Mouse (Mus musculus): ENCODE data around the gene Acap3. TPM values are rescaled to one million over a fixed set of nuclear protein-coding genes. Genes with fewer than 3 reads are reported as not detected.

The Acap3 gene
- total RNA-seq (2021) (10 to 100 TPM; 14.4 to 20.9 TPM), polyA plus RNA-seq (2012; rRNA removed) (29.0 and 29.3 TPM in 2 replicates)
- long read RNA-seq, partial matches to known transcripts: 1 of 21 reads
- long read RNA-seq, other reads (novel, unspliced or antisense): 20 of 21 reads

GRCm38 (mm10) chr4:155891551-155892001 is at the start of gene Acap3, which contains the start of gene Pusl1:
TSS of gene Acap3 (plus strand) at chr4:155891822.
TSS of gene Pusl1 (minus strand) at chr4:155891781.
- peak; percentile 98 for DNase-seq

DNA sequence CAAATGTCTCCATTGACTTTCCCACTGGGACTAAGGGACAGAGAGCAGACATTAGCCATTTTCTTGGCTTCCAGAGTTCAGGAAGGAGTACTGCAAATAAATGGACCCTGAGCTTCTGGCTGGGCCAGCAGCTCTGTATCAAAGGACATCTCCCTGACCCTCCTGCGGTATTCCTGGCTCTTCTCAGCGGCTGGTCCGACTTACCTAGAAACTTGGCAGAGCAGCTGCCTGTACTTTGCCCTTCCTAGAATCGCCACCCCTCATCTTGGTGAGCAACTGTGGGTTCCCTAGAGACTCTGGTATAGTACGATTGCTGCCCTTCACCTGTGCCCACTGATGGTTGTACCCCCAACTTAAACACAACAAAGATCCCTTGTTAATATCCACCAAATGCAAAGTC is 48.4 kb upstream of the Acap3 start:
- no peak for DNase-seq

DNA sequence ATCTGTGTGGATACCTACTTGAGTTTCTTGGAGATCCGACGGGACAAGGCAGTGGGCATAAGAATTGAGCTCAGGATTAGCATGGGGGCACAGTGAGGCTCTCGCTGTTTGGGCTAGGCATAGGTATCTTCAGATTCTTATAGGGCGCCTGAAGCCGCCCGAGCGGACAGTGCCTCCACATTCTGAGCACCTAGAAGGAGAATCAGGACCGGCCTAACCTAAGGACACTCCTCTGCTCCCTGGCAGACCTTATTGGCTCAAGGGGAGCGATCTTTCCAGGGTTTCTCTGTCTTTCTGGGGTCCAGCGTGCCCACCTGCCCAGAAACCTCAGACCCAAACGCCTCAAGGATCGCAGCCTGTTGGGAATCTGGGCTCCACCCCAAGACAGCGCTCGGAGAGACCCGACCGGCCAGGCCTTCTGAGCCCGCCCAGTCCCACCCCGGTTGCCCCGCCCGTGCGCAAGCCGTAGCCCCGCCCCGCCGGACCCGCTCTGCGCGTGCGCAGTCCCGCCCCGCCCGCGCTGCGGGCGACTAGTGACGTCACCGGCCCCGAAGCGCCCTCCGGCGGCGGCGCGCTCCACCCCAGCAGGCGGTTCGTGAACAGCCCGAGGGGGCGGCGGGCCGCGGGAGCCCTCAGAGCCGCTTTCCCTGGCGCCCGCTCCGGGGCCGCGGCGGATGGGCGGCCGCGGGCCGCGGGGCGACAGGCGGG is 44.6 kb upstream of the Acap3 start, which contains the start of gene Dvl1:
TSS of gene Dvl1 (plus strand) at position 532 of the 708 bp plus-strand sequence.
- DNase-seq: peak; percentile 98

DNA sequence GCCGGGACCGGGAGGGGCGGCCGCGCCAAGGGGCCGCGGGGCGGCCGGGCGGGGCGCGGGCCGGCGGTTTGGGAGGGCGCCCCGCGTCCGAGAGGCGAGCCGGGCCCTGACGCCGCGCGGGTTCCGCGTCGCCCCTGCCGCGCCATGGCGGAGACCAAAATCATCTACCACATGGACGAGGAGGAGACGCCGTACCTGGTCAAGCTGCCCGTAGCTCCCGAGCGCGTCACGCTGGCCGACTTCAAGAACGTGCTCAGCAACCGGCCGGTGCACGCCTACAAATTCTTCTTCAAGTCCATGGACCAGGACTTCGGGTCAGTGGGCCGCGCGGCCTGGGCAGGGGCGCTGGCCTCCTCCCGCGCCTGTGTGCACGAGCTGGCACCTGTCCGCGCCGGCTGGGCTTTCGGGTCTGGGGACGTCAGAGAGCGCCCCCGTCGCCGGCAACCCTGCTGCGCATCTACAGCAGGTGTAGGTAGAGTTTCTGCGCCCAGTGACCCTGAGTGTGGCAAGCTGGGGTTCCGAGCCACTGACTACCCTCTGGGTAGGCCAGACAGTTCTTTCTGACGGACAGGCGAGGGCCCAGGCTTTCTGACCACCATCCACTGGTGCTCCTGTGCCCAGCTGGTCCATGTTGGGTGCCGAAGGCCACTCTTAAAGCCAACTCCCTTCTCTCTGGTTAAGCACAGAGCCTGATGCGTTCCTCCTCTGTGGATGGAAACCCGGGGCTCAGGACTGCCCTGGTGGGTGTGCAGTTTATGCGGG is 43.9 kb upstream of the Acap3 start:
- DNase-seq: peak; percentile 54

GRCm38 (mm10) chr4:155848434-155849095 is 43.1 kb upstream of the Acap3 start:
- no peak for DNase-seq

GRCm38 (mm10) chr4:155849391-155849790 is 42.2 kb upstream of the Acap3 start:
- no peak for DNase-seq

- no peak for DNase-seq
Measured at GRCm38 (mm10) chr4:155849792-155850451, 41.7 kb upstream of the Acap3 start.

DNA sequence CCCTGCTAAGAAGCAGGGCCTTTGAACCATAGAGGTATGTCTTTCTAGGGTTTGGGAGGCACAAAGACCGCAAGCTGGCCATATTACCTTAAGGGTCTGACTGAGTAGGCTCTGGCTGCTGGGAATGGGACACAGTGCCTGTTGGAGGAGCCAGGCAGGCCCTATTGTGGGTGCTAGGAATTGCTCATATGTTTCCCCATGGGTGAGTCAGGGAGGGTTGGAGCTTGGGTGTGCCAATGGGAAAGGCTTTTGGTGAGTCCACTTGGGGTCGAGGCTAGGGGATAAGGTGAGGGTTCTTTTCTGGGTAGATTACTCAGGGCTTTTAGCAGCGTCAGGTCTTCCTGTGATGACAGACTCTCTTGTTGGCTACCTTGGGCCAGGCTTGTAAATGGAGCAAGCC is 40.3 kb upstream of the Acap3 start:
- peak; percentile 77 for DNase-seq

DNA sequence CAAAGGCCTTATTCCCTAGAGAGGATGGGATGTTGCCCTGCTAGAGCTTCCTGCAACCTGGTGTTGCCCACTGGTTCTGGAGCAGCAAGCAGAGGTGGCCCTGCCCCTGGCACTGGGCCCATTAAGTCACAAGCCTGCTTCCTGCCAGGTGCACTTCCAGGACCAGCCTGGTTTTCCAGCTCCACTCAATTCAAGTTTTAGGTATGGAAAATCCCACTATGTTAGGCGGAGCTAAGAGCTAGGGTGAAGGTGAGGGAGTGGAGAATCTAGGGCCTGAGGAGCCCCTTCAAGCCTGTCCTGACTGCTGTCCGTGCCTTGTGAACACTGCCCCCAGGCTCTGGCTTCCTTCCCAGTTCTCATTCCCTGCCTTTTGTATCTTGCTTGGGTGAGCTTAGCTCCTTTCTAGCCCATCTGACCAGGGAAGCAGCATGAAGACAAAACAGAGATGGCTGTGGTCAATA is 39.6 kb upstream of the Acap3 start:
- no peak for DNase-seq

- DNase-seq: no peak
Measured at GRCm38 (mm10) chr4:155853421-155853820, 38.2 kb upstream of the Acap3 start.

DNA sequence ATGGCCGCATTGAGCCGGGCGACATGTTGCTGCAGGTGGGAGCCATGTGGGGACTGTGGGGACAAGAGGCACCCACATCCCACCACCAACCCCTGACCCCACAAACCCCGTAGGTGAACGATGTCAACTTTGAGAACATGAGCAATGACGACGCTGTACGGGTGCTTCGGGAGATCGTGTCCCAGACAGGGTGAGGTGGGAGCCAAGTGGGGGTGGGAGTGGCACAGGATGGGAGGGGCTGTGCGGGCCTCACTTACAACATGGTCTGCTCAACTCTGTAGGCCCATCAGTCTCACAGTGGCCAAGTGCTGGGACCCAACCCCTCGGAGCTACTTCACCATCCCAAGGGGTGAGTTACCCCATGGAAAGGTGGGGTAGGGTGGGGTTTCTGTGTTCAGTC is 36.6 kb upstream of the Acap3 start:
- no peak for DNase-seq

DNA sequence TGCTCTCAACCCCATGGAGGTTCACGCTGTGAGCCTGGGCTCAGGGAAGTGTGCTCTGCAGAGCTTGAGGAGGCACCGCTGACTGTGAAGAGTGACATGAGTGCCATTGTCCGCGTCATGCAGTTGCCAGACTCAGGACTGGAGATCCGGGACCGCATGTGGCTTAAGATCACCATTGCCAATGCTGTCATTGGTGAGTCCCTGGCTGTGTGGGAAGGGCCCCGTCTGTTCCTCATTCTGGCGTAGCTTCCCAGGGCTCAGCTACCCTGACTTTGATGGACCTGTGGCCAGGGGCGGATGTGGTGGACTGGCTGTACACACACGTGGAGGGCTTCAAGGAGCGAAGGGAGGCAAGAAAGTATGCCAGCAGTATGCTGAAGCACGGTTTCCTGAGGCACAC is 35.6 kb upstream of the Acap3 start:
- DNase-seq: no peak

DNA sequence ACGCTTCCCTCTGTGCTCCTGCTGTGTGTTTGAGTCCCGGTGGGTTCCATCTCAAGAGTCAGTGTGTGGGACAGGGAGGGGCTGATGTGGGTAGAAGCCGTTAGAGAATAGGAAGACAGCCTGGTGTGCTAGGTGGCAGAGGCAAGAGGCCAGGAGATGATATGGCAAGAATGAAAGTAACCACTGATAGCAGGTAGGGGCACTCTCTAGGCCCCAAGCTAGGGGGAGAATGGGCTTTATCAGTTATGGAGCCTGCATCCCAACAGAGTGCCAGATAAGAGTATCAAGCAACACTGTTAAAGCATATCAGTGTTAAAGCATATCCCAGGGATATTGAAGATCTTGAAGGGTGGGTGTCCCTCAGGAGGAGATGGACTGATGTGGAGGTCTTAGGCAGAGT is 34.7 kb upstream of the Acap3 start:
- no peak for DNase-seq

DNA sequence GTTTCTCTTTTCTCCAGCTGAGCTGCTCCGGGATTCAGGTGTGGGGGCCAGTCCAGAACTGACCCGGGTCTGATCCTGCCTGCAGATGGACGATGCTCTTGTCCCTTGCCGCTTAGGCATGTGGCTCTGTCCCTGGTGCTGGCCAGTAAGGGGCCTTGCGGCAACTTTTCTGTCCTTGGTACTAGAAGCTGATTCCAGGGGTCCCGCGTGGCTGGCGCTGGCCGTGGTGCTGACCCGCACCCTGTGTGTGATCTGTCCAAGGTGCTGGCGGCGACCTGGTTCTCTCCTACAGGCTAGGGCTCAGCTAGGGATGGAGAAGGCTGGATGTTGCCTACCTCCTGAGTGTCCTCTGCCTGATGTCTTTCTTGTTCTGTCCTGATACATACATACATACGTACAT is 32.3 kb upstream of the Acap3 start:
- no peak for DNase-seq

DNA sequence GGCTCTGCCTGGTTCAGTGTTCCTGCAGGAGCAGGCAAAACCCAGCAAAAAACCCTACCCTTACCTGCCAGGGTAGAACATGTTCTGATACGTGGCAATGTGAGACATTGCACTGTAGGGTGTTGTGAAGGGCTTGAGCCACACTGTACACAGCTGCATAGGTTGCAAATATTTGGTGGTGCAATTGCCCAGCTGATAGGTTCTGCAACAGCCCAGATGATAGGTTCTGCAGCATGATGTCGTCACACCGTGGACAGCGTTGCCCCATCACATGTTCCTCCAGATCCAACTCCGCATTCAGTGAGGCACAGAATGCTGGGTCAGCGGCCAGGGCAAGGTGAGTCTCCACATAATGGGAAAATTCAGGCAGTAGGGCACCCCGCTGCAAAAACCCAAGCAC is 29.8 kb upstream of the Acap3 start:
- no peak for DNase-seq

DNA sequence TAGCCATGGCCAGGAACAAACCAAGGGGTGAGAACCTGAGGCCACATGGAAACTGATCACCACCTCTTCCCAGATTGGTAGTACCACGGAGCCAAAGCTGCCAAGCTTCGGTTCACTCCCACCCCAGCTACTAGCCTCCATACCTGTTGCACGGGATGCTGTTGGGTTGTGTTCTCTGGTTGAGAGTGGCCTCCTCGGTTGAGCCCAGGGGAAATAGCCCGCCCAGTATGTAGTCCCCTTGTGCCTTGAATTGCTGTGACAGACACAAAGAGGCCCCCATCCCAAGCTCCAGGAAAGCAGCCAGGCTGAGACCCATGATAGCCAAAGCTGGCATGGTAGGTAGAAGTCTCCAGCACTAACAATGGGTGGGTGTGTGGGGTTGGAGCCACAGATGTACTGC is 28.6 kb upstream of the Acap3 start, which contains the start of gene Tas1r3:
TSS of gene Tas1r3 (minus strand) at position 362 of the 400 bp plus-strand sequence.
- no peak for DNase-seq

DNA sequence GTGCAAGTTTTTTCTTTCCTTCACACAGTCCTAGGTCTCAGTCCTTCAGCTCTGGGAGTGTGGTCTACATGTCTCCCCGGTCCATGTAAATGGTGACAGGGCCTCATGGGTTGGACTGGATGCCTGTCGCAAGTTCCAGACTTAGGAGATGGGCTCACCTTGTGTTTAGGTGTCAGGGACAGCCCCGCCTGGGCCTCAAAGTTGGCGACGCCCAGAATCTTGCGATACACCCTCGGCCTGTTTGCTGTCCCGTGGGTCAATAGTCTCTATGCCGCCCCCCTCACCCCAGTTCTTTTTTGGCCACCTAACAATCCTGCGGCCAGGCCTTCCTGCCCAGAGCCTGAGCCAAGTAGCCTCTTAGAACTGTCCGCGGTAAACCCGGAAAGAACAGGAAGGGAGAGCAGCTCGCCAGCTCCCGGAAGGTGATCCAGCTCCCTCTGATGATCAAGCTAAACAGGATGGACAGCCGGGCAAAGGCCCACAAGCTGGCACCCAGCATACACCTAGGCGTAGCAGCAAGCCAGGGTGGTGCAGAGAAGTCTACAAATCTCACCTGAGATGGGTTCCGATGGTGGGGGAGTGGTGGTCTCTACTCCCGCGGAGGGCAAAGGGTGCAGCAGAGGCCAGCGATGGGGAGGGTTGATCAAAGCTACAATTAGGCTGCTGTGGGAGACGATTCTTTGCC is 22.9 kb upstream of the Acap3 start:
- no peak for DNase-seq

DNA sequence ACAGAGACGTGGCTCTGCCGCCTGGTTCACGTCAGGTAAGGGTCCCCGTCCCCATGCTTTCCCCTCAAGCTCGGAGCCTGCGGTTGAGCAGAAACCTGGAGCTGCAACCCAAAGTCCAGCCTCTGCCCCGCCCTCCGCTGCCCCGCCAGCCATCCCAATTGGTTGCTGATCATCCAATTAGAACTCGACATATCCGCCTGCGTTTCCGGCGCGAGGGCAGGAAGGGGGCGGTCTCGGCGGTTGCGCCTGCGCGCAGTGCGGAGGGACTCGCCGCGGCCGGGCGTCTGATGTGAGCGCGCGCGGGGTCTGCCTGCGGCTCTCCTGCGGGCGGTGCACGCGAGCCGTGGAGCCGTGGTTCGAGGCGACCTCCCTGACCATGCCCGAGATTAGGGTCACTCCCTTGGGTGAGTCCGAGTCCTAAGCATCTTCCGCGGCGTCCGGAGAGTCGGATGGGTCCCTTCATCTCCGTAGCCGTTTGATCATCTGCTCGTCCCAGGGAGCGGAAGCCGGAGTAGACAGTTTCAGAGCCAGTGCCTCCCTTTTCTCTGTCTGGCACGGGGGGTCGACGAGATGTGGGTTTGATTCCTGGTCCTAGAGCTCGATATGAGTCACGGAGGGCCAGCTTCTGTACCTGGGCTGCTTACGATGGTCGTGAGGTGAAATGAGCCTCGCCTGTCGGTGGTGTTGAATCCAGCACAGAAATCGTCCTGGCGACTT is 22.1 kb upstream of the Acap3 start, which contains the start of the genes Cptp and Ints11:
TSS of gene Cptp (minus strand) at position 124 of the 717 bp plus-strand sequence.
TSS of gene Ints11 (plus strand) at position 230 of the 717 bp plus-strand sequence.
- DNase-seq: peak; percentile 99

- DNase-seq: no peak
Measured at GRCm38 (mm10) chr4:155871404-155871803, 20.2 kb upstream of the Acap3 start.

DNA sequence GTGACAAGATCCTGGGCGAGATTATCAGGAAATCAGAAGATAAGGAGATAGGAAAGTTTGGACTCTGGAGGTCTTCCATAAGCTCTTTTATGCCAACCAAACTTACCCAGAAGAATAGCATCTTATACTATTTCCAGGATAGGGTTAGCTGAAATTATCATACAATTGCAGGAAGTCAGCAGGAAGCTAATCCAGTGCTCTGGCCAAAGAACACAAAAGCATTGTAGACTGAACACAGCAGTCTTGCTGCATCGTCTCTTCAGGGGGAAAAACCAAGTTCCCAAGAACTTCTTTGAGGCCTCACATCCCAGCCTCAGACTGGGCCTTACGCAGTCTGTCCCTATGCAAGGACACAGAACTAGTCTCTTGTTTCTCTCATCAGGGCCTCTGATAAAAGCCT is 8.0 kb upstream of the Acap3 start:
- DNase-seq: no peak
